9 mouse cellular contexts compared by ENCODE assay signal in genomic region chr9:122805845-122806341, GRCm38 (mm10). TPM values are rescaled to one million over a fixed set of nuclear protein-coding genes. Genes with fewer than 3 reads are reported as not detected.
A peak's percentile ranks its signal among the peaks of the same experiment; 100 is the strongest.
DNase-seq lines count a peak whose midpoint lies in the region; ATAC-seq and TF ChIP-seq lines count a peak whose summit lies in the region.
"Had no signal": no experiment of that assay in that cellular context is flagged by ENCODE, and none has a peak within 500 bp of the region (broad histone marks: within the 10 kb centered on the region; RNA-seq: fewer than 3 reads in every experiment).

No protein-coding gene starts in this region.

- TF ChIP-seq CTCF in gastrocnemius, adult 2 months (IDR thresholded peaks at IDR 0.05), result no peak
- no peak for TF ChIP-seq CTCF in E14TG2a.4 (conservative IDR thresholded peaks at IDR 0.05; ENCODE audit: low read length)
- no peak; the same call in 1 of the 2 replicates for TF ChIP-seq CTCF in forebrain, postnatal 0 days (IDR thresholded peaks at IDR 0.05; ENCODE audit: low read depth)

- intact Hi-C loops in gastrocnemius, adult 2 months (cut with DNase I), result no loop called here
- intact Hi-C loops in gastrocnemius, postnatal 14 days (cut with DNase I; ENCODE audit: low total_unique reads), result no loop called here

- WGBS in forebrain, postnatal 0 days, result 11% methylated on average over 10 of the region's 10 CpGs
- WGBS in lung, embryonic 16.5 days, result 8% methylated on average over 10 of the region's 10 CpGs

- H3K4me1 ChIP-seq in E14TG2a.4 (replicated peaks; ENCODE audit: low read depth, low read length), result peaks cover 15% of the 10 kb centered on the region
- H3K4me1 ChIP-seq in forebrain, postnatal 0 days (ENCODE audit: insufficient read depth), result 0 out of 2 replicates have a peak, but pooled peaks cover 3% of the 10 kb centered on the region
- peaks cover 16% of the 10 kb centered on the region for H3K4me1 ChIP-seq in lung, embryonic 16.5 days (replicated peaks; ENCODE audit: control insufficient read depth, insufficient read depth, low read length)

- no peaks in the 10 kb centered on the region for H3K36me3 ChIP-seq in E14TG2a.4 (ENCODE audit: insufficient read depth, low read length)
- H3K36me3 ChIP-seq in forebrain, postnatal 0 days (ENCODE audit: insufficient read depth), result no peaks in the 10 kb centered on the region
- H3K36me3 ChIP-seq in lung, embryonic 16.5 days (ENCODE audit: control insufficient read depth, insufficient read depth, low read length), result no peaks in the 10 kb centered on the region

- peak overlapping the region; percentile 70 for H3K4me2 ChIP-seq in forebrain, postnatal 0 days (ENCODE audit: low read depth)
- H3K4me2 ChIP-seq in lung, embryonic 16.5 days (ENCODE audit: low read depth, low read length), result peak overlapping the region; percentile 62

- peak overlapping the region; percentile 72 for H3K9ac ChIP-seq in forebrain, postnatal 0 days
- H3K9ac ChIP-seq in lung, embryonic 16.5 days (ENCODE audit: low read length), result peak overlapping the region; percentile 69

- H3K9me3 ChIP-seq in E14TG2a.4 (ENCODE audit: low read length), result no peaks in the 10 kb centered on the region
- no peaks in the 10 kb centered on the region for H3K9me3 ChIP-seq in forebrain, postnatal 0 days (ENCODE audit: low read length)
- H3K9me3 ChIP-seq in lung, embryonic 16.5 days (ENCODE audit: control insufficient read depth, low read length), result no peaks in the 10 kb centered on the region

- peak overlapping the region; percentile 88 for H3K4me3 ChIP-seq in gastrocnemius, adult 2 months
- peak overlapping the region; percentile 85 for H3K4me3 ChIP-seq in E14TG2a.4 (replicated peaks; ENCODE audit: low read length)
- H3K4me3 ChIP-seq in forebrain, postnatal 0 days (ENCODE audit: low read depth, low read length), result peak overlapping the region; percentile 60
- peak overlapping the region; percentile 79 for H3K4me3 ChIP-seq in lung, embryonic 16.5 days (ENCODE audit: low read length)

- no peak for DNase-seq in gastrocnemius, adult 2 months
- no peak for DNase-seq in gastrocnemius, postnatal 14 days
- DNase-seq in forebrain, postnatal 0 days, result no peak
- DNase-seq in right cerebral cortex, postnatal 25 days, result no peak
- no peak for DNase-seq in cerebellum, adult 8-10 months
- no peak for DNase-seq in kidney, postnatal 10 days

- H3K27me3 ChIP-seq in E14TG2a.4 (ENCODE audit: insufficient read depth, low read length), result no peaks in the 10 kb centered on the region
- no peaks in the 10 kb centered on the region for H3K27me3 ChIP-seq in forebrain, postnatal 0 days (ENCODE audit: insufficient read depth, low read length)
- H3K27me3 ChIP-seq in lung, embryonic 16.5 days (ENCODE audit: control insufficient read depth, insufficient read depth, low read depth, low read length), result no peaks in the 10 kb centered on the region

- peak overlapping the region; percentile 96 for H3K27ac ChIP-seq in gastrocnemius, adult 2 months
- peak overlapping the region; percentile 90 for H3K27ac ChIP-seq in forebrain, postnatal 0 days (ENCODE audit: low read depth, low read length)
- peak overlapping the region; percentile 98 for H3K27ac ChIP-seq in lung, embryonic 16.5 days (ENCODE audit: low read length)

- ATAC-seq in forebrain, postnatal 0 days, result peak; percentile 15; the same call in 1 of the 2 replicates
- ATAC-seq in lung, embryonic 16.5 days (ENCODE audit: low read depth), result peak; percentile 68

RNA-seq across cellular contexts. Expression of gene Tcaim, which starts 0.6 kb away (rescaled TPM):
- 10 to 100 TPM; 20.8 to 31.7 TPM for total RNA-seq in gastrocnemius, adult 2 months (2021)
- 10 to 100 TPM; 31.1 to 32.9 TPM for total RNA-seq in gastrocnemius, postnatal 14 days (2021)
- 15.4 and 18.7 TPM in 2 replicates for total RNA-seq in forebrain, postnatal 0 days (2014; rRNA removed)
- polyA plus RNA-seq in forebrain, postnatal 0 days (2015; fragmentation: Nextera tagmentation; extraction: Ambion mirVana), result 3.8 and 5.4 TPM in 2 replicates
- 6.4 and 7.4 TPM in 2 replicates for polyA plus RNA-seq in lung, embryonic 16.5 days (2015; fragmentation: Nextera tagmentation; extraction: Ambion mirVana)

RNA-seq across cellular contexts. Expression of gene Gm35549, which starts 37.9 kb away (rescaled TPM):
- not detected for total RNA-seq in gastrocnemius, adult 2 months (2021)
- not detected for total RNA-seq in gastrocnemius, postnatal 14 days (2021)
- not detected in 2 replicates for total RNA-seq in forebrain, postnatal 0 days (2014; rRNA removed)
- polyA plus RNA-seq in forebrain, postnatal 0 days (2015; fragmentation: Nextera tagmentation; extraction: Ambion mirVana), result not detected in 2 replicates
- polyA plus RNA-seq in lung, embryonic 16.5 days (2015; fragmentation: Nextera tagmentation; extraction: Ambion mirVana), result 0.44 and 0.75 TPM in 2 replicates
- total RNA-seq: common myeloid progenitor, adult 5-6 weeks had no signal

RNA-seq across cellular contexts. Expression of gene Topaz1, which starts 58.7 kb away (rescaled TPM):
- total RNA-seq in gastrocnemius, adult 2 months (2021), result not detected
- not detected for total RNA-seq in gastrocnemius, postnatal 14 days (2021)
- total RNA-seq in forebrain, postnatal 0 days (2014; rRNA removed), result not detected in 2 replicates
- polyA plus RNA-seq in forebrain, postnatal 0 days (2015; fragmentation: Nextera tagmentation; extraction: Ambion mirVana), result 0.05 TPM in 1 of 2 replicates, not detected in the other
- polyA plus RNA-seq in lung, embryonic 16.5 days (2015; fragmentation: Nextera tagmentation; extraction: Ambion mirVana), result not detected in 2 replicates
- total RNA-seq: common myeloid progenitor, adult 5-6 weeks had no signal

RNA-seq across cellular contexts. Expression of gene Zfp445, which starts 59.9 kb away (rescaled TPM):
- 10 to 100 TPM; 39.0 to 39.5 TPM for total RNA-seq in gastrocnemius, adult 2 months (2021)
- 10 to 100 TPM; 29.7 to 36.0 TPM for total RNA-seq in gastrocnemius, postnatal 14 days (2021)
- 124 and 155 TPM in 2 replicates for total RNA-seq in forebrain, postnatal 0 days (2014; rRNA removed)
- 43.0 and 69.4 TPM in 2 replicates for polyA plus RNA-seq in forebrain, postnatal 0 days (2015; fragmentation: Nextera tagmentation; extraction: Ambion mirVana)
- 79.4 and 80.6 TPM in 2 replicates for polyA plus RNA-seq in lung, embryonic 16.5 days (2015; fragmentation: Nextera tagmentation; extraction: Ambion mirVana)
